Mouse (Mus musculus) frontal cortex, postnatal 10 days (tissue): Measurements from ENCODE around the gene 4933407L21Rik.

Experiments used
- DNase-seq, 2 experiments: peaks; one replicate each; pipeline ENCODE4 v3.0.0; 2022; ENCODE audit warnings: low spot score in 2 of 2, mixed read lengths in 1 of 2

4933407L21Rik gene

DNA sequence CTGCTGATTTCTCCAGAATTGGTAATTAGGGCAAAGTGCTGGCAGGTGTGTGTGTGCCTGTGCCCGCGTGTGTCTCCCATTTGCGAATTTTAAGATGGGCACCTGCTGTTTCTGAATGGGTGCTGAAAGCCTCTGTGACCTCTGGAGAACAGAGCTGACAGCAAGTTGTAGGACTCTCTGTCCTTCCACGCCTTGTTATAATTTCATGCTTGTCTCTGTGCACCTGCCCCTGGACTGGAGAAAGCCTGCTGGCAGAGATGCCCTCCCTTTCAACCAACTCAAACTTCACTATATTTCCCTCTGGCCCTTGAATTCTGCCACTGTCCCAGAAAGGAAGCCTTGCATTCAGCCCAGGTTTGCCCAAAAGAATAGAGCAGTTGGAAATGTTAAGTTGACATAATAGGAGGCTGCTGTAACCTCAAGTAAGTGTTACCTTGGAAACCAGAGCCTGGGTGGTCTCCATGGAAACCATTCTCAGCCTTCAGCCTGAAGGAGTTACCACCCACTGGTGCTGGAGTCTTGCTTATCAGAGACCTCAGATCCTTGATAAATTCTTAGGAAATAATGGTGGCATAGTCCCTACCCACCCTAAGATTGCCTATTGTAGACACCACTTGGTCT lies 11.3 kb upstream of the 4933407L21Rik start:
- DNase-seq, result peak; percentile 62 to 81

DNA sequence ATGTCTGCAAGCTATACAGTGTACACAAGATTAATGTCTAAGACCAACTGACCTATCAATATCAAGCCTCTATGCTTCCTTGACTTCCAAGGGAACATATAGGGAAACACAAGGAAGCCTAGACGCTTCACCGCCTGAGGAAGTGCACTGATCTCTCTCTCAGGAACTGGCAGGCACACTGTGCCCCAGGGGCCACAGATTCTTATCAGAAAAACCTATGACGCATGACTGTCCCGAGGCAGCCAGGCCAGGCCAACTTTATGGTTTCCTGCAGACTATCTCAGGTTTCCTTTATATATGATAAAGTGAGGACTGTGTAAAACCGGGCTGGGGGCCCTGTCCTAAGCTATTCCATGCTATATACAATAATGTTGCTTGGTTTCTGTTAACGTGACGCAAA lies 8.7 kb upstream of the 4933407L21Rik start:
- DNase-seq, result no peak

GRCm38 (mm10) chr1:85921725-85922124 lies 6.6 kb upstream of the 4933407L21Rik start:
- DNase-seq, result peak in 1 of 2 experiments; percentile 63

- DNase-seq, result no peak
These were observed 6.0 kb upstream of the 4933407L21Rik start for GRCm38 (mm10) chr1:85922127-85922864.

GRCm38 (mm10) chr1:85922865-85923211 lies 5.4 kb upstream of the 4933407L21Rik start:
- DNase-seq, result no peak

GRCm38 (mm10) chr1:85925183-85925582 lies 3.1 kb upstream of the 4933407L21Rik start:
- no peak for DNase-seq

DNA sequence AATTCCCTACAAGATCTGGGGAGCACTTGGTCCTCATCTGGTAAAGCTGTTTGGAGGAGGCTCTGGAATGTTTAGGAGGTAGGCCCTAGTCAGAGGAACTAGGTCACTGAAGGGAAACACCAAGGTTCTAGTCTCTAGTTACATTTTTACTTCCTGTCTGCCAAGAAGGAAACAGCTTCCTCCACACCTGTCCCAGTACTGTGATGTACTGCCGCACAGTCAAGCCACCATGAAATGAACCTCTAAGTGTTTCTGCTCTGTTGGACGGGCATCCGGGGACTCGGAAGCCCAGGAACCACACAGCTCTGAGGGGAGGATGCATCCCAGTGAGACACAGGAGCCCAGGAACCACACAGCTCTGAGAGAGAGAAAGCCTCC lies 394 bp downstream of the 4933407L21Rik start:
- no peak for DNase-seq

- peak in 1 of 2 experiments; percentile 4 for DNase-seq
These were observed 1.1 kb downstream of the 4933407L21Rik start for GRCm38 (mm10) chr1:85929406-85929805.

DNA sequence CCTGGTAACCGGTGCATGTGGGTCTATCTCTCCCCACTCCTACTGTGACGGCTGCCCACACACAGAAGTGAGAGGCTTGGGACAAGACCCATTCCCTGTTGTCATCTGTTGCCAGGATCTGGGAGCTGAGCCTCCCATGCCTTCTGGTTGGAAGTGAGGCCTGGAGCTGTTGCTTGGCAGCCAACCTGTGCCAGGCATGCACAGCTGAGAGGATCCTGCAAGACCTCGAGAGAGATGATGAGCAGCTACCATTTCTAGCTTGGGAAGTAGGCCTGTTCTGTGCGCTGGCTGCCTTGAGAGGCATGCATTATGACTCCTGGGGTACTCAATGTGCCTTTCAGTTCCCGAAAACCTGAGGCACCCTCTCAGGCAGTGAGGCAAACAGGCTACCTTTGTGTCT lies 2.9 kb downstream of the 4933407L21Rik start:
- no peak for DNase-seq

- peak in 1 of 2 experiments; percentile 10 for DNase-seq
These were observed 4.9 kb downstream of the 4933407L21Rik start for GRCm38 (mm10) chr1:85933226-85933625.

GRCm38 (mm10) chr1:85933631-85934465 lies 5.6 kb downstream of the 4933407L21Rik start:
- peak in 1 of 2 experiments; percentile 19 for DNase-seq

DNA sequence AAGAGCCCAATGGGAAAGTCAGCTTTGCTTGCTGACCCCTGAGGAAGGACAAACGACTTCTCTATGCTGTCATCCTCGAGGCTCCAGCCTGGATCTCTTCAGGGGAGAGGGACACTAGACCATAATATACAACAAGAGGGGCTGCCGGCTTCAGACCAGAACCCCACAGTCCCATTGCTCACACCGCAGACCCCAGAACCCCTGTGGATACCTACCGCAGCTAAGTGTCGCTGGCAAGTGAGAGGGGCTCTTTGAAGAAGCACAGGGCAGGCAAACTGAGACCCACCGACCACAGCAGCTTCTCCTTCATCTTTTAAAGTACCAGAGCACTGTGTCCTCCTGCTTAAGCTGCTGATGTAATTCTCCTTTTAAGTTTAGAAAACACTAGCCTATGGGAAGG lies 6.3 kb downstream of the 4933407L21Rik start:
- DNase-seq, result peak in 1 of 2 experiments; percentile 7

DNA sequence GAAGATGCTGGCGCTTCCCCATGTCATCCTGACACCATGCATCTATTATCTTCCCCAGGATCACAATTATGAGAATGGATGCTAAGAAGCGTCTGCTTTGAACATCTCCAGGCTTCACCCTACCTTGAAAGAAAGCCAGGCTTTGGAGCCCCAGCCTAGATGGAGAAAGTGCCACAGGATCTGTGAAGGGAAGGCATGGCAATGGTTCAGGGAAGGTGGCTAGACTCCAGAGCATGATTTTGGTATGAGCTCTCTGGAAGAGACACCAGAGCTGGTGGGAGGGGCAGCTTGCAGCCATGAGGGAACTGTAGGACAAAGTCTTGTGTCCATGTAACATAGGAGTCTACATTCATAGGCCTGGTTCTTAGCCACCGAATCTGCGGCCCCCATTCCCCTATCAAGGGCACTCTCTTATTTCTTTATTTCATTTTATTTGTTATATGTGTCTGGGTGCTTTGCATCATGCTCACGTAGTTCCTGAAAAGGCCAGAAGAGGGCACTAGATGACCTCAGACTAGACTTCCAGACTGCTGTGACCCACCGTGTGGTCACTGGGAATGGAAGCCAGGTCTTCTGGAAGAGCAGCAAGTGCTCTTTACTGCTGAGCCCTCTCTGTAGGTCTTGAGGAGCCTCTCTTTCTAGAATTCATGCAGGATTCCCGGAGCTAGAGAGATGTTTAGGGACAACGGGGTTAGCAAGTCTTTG lies 7.0 kb downstream of the 4933407L21Rik start:
- peak in 1 of 2 experiments; percentile 57 for DNase-seq

DNA sequence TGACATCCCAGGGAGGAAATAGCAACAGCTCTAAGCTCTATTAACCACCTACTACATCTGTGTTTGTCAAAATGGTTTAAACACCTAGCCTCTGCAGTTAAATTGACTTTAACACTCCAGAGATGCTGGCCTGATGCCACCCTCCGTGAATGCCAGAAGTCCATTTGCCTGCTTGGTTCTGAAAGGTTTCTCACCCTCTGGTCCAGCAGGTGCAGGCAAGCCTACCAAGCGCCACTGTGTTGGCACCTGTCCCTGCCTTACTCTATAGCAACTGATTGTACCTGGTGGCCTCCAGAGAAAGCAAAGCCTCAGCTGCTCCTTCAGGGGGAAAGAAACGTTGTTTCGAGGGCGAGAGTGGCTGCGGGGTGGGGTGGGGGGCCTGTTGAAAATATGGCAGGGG lies 8.0 kb downstream of the 4933407L21Rik start:
- DNase-seq, result no peak

- DNase-seq, result no peak
These were observed 9.0 kb downstream of the 4933407L21Rik start for GRCm38 (mm10) chr1:85937323-85937722.

- DNase-seq, result no peak
These were observed 14.0 kb downstream of the 4933407L21Rik start for GRCm38 (mm10) chr1:85942318-85942717.

DNA sequence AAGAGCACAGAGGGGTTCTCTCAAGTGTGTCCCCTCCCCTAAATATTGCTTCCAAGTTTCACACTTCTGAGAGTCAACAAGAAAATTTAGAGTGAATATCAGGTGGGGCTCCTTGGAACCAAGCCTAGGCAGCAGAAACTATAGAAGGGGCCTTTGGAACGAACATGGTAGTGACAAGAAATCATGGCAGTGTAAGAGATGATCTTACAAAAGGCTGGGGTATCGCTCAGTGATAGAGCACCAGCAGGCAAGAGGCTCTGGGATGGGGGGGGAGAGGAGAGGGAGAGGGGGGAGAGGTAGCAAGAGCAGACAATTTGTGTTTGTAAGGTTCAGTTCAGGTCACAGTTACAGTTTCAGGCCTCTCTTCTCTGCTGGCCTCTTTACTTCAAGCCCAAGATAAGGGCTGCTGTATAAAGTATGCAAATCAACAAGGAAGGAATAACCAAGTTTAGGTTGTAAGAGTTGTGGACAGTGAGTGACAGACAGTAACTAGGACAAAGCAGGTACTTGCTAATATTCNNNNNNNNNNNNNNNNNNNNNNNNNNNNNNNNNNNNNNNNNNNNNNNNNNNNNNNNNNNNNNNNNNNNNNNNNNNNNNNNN lies 20.9 kb downstream of the 4933407L21Rik start:
- DNase-seq, result no peak

DNA sequence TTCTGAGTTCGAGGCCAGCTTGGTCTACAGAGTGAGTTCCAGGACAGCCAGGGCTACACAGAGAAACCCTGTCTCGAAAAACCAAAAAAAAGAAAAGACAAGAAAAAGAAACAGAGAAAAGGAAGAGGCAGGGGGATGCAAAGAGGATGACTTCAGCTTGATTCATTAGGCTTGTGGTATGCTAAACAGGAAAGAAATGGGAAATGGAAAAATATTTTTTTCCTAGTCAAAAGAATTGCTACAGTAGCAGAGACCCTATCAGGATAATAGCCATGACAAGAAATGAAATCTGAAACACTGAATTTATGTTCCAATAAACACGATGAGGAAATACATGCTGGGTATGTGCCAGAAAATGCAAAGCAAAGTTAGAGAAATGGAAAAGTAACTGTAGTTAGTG lies 26.9 kb downstream of the 4933407L21Rik start:
- no peak for DNase-seq

DNA sequence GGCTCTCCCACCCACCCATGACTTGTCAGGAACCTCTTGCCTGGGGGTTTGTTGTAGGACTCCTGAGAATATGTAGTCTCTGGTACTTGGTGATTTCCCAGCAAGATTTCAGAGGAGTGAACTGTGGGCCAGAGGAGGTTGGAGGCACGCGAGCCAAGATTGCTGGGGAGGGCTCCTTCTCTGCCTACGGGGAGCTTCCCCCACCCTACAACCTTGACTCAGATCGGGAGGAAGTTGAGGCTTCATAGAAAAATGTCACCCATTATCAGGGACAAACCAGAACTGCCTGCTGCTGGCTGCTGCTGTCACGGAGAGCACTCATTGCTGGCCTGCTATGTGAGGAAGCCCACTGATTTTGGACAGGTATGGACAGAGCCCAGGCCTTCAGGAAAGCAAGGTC lies 29.0 kb downstream of the 4933407L21Rik start:
- no peak for DNase-seq

DNA sequence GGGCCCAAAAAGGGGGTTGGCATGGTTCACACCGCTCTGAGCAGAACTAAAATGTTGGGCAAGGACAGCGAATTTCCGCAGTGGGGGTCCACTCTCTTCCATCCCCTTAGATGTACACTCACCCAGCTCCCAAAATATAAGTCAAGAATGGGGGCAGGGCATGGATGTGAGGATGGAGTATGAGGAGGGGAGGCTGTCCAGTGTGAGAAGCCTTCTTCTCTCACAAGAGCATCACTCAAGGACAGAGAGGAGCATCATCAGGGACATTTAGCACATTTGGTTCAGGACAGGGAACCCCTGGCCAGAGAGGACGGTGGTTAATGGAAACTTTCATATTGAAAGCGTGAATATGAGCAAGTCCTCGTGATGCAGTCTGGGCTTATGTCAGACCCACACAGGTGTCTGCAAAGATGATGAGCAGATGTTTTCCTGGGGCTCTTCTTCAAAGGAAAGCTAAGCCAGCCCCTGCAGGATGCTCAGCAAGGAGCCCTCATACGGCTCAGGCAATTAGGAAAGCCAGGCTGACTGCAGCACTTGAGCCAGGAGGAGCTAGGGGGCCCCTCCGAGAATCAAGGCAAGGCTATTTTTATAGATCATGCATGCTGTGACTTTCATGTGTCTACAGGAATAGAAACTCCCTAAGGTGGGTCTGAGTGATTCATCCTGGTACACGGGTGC lies 29.8 kb downstream of the 4933407L21Rik start:
- DNase-seq, result no peak
